Mouse (Mus musculus) lung, adult 2 months (tissue): ENCODE measurements around the gene Usp33. TPM values are rescaled to one million over a fixed set of nuclear protein-coding genes. Genes with fewer than 3 reads are reported as not detected.

ENCODE experiments used
- DNase-seq: peaks from one replicate; pipeline ENCODE4 v3.0.0; 2022
- H3K4me1 ChIP-seq: fragments of 200-500 bp; 2 replicates; pipeline ENCODE4 v1.6.1; 2011; ENCODE audit warnings: low read length; ENCODE audit not compliant: control insufficient read depth, insufficient read depth
- H3K4me3 ChIP-seq: fragments of 200-500 bp; replicated peaks from 2 replicates; pipeline ENCODE3; 2011; ENCODE audit warnings: low read depth, mild to moderate bottlenecking, control low read depth, low read length; ENCODE audit errors: extremely low read depth
- CTCF ChIP-seq: fragments of 200-500 bp; IDR thresholded peaks from 2 replicates; pipeline ENCODE4 v1.5.1; 2011; ENCODE audit warnings: mild to moderate bottlenecking, low read length, control low read depth; ENCODE audit not compliant: insufficient read depth
- POLR2A ChIP-seq: fragments of 200-500 bp; IDR thresholded peaks from 2 replicates; pipeline ENCODE4 v1.6.1; 2011; ENCODE audit warnings: low read depth, mild to moderate bottlenecking, control low read depth, low read length, borderline replicate concordance; ENCODE audit errors: extremely low read depth
- WGBS: fragments of 180-500 bp; shearing (Covaris S2); methylation state at CpG from one replicate; pipeline ENCODE4 v1.1.7; 2018; 5-methylcytosine and 5-hydroxymethylcytosine counted together
- polyA plus RNA-seq: library from polyadenylated mRNA; depleted of rRNA; stranded (reverse); fragments of >200 nt; gene quantifications from 2 replicates; pipeline ENCODE4 v1.2.3, GENCODE M21; 2012

Gene Usp33
- polyA plus RNA-seq, 1 experiment: 26.6 TPM

DNA sequence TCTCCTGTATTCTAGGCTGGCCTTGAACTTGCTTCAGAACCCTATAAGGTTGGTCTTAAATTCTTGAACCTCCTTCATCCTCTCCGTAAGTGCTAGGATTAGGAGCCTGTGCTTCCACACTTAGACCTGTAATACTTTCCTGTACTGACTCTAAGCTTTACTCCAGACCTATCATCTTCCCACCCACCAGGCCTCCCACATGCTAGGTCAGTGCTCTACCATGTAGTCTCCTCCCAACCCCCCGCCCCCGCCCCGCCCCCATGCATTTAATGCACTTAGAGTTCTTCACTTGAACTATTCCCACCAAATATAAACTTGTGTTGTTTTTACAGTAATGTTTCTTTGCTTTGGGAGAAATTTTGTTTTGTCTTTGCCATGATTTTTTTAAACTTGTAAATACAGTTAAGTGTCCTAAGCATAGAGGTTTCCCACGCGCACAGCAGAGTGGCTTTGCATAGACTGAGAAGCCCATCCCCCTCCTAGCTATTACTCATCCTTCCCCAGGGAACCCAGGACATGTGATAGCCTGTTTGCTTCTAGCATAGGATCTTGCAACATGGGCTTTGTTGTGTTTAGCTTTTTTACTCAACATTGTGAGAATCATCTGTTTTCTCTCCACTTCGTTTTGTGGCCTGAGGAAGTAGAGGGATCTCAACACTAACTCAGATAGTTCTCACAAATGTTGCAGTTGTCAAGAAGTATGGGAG lies 55.8 kb downstream of the Usp33 start:
- 68% methylated on average over 7 of the region's 7 CpGs for WGBS
- DNase-seq: no peak
- H3K4me1 ChIP-seq: peaks cover 24% of the 10 kb centered on the region
- no peak overlapping the region for H3K4me3 ChIP-seq
- TF ChIP-seq POLR2A (no peak), CTCF (no peak)

DNA sequence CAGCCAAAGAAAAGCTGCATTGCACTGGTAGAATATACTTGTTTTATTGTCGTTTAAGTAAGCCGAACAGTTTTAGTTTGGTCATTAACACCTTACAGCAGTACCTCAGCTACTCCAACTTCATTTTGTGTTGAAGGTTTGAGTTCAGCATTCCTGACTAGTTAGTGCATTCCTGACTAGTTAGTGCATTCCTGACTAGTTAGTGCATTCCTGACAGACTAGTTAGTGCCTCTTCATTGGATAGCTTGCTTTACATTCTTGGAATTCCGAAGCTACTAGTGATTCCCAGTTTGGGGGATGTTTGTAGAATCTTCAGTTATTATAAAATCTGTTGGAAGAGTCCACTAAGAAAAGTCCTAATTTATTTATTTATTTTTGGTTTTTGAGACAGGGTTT lies 56.4 kb downstream of the Usp33 start:
- no peak for DNase-seq
- no peak for TF ChIP-seq POLR2A
- no peak for TF ChIP-seq CTCF
- Histone ChIP-seq H3K4me1 (peaks cover 19% of the 10 kb centered on the region), H3K4me3 (no peak overlapping the region)
- 66% methylated on average over 3 of the region's 3 CpGs for WGBS

DNA sequence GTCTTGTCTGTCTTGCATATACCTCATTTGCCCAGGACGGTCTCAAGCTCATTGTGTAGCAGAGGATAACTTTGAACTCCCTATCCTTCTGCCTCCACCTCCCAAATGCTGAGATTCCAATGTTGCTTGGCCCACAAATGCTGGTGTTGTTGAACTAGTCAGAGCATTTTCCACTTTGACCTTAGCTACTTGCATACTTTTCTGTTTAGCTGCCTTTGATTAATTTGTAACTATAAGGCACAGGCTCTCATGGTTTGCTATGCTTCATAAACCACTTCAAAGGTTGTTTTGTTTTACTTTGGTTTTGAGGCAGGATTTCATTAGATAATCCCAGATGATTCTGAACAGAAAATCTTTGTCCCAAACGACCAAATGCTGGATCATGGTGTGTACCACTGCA lies 57.5 kb downstream of the Usp33 start:
- Histone ChIP-seq H3K4me1 (peaks cover 18% of the 10 kb centered on the region), H3K4me3 (no peak overlapping the region)
- no peak for DNase-seq
- 66% methylated on average over 2 of the region's 2 CpGs for WGBS
- TF ChIP-seq POLR2A: no peak
- TF ChIP-seq CTCF: no peak

DNA sequence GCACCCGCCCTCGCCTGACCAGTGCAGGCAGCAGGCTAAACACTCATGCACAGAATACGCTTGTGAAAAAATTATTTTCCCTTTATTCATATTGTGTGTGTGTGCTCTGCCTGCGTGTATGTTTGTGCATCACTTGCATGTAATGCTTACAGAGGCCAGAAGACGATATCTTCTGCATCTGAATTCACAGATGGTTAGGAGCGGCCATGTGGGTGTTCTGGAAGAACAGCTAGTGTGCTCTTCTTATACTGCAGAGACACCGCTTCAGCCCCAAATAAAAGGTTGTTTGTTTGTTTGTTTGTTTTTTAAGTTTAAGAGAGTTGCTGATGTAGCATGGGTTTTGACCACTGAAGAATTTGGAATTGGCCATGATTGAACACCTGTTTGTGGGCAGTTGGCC lies 59.1 kb downstream of the Usp33 start:
- Histone ChIP-seq H3K4me1 (peaks cover 18% of the 10 kb centered on the region), H3K4me3 (no peak overlapping the region)
- no peak for DNase-seq
- TF ChIP-seq POLR2A (no peak), CTCF (no peak)
- WGBS: 92% methylated on average over 7 of the region's 7 CpGs

GRCm38 (mm10) chr3:152405978-152406640 lies 59.8 kb downstream of the Usp33 start:
- DNase-seq: no peak
- WGBS: 37% methylated on average over 4 of the region's 4 CpGs
- no peak for TF ChIP-seq CTCF
- no peak for TF ChIP-seq POLR2A
- H3K4me3 ChIP-seq: no peak overlapping the region
- H3K4me1 ChIP-seq: peaks cover 18% of the 10 kb centered on the region

- Histone ChIP-seq H3K4me1 (peaks cover 5% of the 10 kb centered on the region), H3K4me3 (no peak overlapping the region)
- 67% methylated on average over 7 of the region's 7 CpGs for WGBS
- TF ChIP-seq POLR2A (no peak), CTCF (no peak)
- DNase-seq: no peak
Observed at GRCm38 (mm10) chr3:152410980-152411551, 64.8 kb downstream of the Usp33 start.

- Histone ChIP-seq H3K4me3 (no peak overlapping the region), H3K4me1 (peaks cover 2% of the 10 kb centered on the region; the same call in 1 of the 2 replicates)
- 72% methylated on average over 4 of the region's 4 CpGs for WGBS
- no peak for TF ChIP-seq CTCF
- no peak for TF ChIP-seq POLR2A
- no peak for DNase-seq
Observed at GRCm38 (mm10) chr3:152412362-152412761, 66.1 kb downstream of the Usp33 start.

- TF ChIP-seq POLR2A: no peak
- no peaks in the 10 kb centered on the region for H3K4me1 ChIP-seq
- DNase-seq: no peak
- WGBS: 86% methylated on average over 8 of the region's 8 CpGs
- no peak overlapping the region for H3K4me3 ChIP-seq
Observed at GRCm38 (mm10) chr3:152428925-152429324, 82.6 kb downstream of the Usp33 start.

DNA sequence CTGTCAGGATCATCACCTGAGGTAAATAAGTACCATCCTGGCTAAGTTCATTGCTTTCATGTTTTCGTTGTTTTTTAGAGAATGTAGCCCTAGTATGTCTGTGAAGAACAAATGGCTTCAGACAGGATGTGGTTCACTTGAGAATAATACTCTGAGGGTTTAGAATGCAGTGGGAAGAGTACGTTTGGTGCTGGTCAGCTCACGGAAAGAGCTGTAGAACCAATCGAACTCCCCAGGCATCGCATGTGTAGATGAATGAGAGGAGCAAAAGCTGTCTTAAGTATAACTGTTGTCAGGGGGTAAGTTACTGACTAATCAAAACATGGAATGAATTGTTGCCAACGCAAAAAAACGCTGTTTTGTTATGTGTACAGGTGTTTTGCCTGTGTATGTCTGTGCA lies 86.4 kb downstream of the Usp33 start:
- Histone ChIP-seq H3K4me3 (no peak overlapping the region), H3K4me1 (no peaks in the 10 kb centered on the region)
- TF ChIP-seq POLR2A (no peak), CTCF (no peak)
- WGBS: 92% methylated on average over 7 of the region's 7 CpGs
- no peak for DNase-seq

GRCm38 (mm10) chr3:152435590-152435989 lies 89.3 kb downstream of the Usp33 start:
- Histone ChIP-seq H3K4me1 (no peaks in the 10 kb centered on the region), H3K4me3 (no peak overlapping the region)
- DNase-seq: no peak
- no peak for TF ChIP-seq CTCF
- no peak for TF ChIP-seq POLR2A
